Mouse (Mus musculus) lung, postnatal 0 days (tissue): ENCODE data around the gene Ccdc82.

Experiments
- CTCF ChIP-seq: IDR thresholded peaks from 2 replicates; pipeline ENCODE4 v1.5.1; 2016; ENCODE audit warnings: antibody characterized with exemption, mild to moderate bottlenecking
- EP300 ChIP-seq: IDR thresholded peaks from 2 replicates; pipeline ENCODE4 v1.6.1; 2016; ENCODE audit warnings: antibody characterized with exemption, mild to moderate bottlenecking, control low read depth

DNA sequence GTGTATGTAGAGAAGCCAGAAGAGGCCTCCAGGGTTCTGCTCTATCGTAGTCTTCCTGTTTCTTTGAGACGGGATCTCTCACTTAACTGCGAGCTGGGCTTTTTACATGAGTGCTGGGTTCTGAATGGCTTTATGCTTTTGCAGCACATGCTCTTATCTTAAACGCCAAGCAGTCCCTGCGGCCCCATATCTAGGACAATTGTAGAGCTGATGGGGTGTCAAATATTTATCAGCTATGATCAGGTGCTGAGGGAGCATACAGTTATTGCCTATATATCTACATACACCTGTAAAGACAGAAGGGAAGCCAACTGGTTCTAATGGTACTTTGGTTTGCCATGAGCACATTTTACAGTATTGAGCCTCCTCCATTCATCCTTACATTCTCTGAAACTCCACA lies 43.1 kb upstream of the Ccdc82 start:
- TF ChIP-seq CTCF (no peak), EP300 (no peak)
